Mouse (Mus musculus) neural tube, embryonic 15.5 days (tissue): ENCODE results near the gene Slc6a11. TPM values are rescaled to one million over a fixed set of nuclear protein-coding genes. Genes with fewer than 3 reads are reported as not detected.
A peak's percentile ranks its signal among the peaks of the same experiment; 100 is the strongest.

Source experiments
- ATAC-seq: fragments of 200-750 bp; cut with Nextera tagmentation; 2 replicates; pipeline ENCODE4 v1.8.0; 2017; ENCODE audit warnings: mild to moderate bottlenecking, moderate TSS enrichment, moderate library complexity; ENCODE audit not compliant: low FRiP score
- H3K27ac ChIP-seq: fragments of 300-500 bp; sonication (generic); replicated peaks from 2 replicates; pipeline ENCODE4 v1.5.1; 2015; ENCODE audit warnings: mild to moderate bottlenecking, inconsistent platforms
- H3K27me3 ChIP-seq: fragments of 300-500 bp; sonication (generic); replicated peaks from 2 replicates; pipeline ENCODE4 v1.6.1; 2015; ENCODE audit warnings: inconsistent platforms
- H3K36me3 ChIP-seq: fragments of 300-500 bp; sonication (generic); 2 replicates; pipeline ENCODE4 v1.6.1; 2015; ENCODE audit warnings: inconsistent platforms
- H3K4me1 ChIP-seq: fragments of 300-500 bp; sonication (generic); 2 replicates; pipeline ENCODE4 v1.6.1; 2015; ENCODE audit warnings: inconsistent platforms
- H3K4me2 ChIP-seq: fragments of 300-500 bp; sonication (generic); 2 replicates; pipeline ENCODE4 v1.6.1; 2015; ENCODE audit warnings: inconsistent platforms, mild to moderate bottlenecking, moderate library complexity
- H3K4me3 ChIP-seq: fragments of 300-500 bp; sonication (generic); replicated peaks from 2 replicates; pipeline ENCODE4 v1.5.1; 2015; ENCODE audit warnings: mild to moderate bottlenecking, inconsistent platforms
- H3K9ac ChIP-seq: fragments of 300-500 bp; sonication (generic); replicated peaks from 2 replicates; pipeline ENCODE4 v1.6.1; 2015; ENCODE audit warnings: mild to moderate bottlenecking, inconsistent platforms
- H3K9me3 ChIP-seq: fragments of 300-500 bp; sonication (generic); replicated peaks from 2 replicates; pipeline ENCODE4 v1.6.1; 2016; ENCODE audit warnings: inconsistent platforms
- WGBS: fragments of 180-500 bp; shearing (Covaris S2); methylation state at CpG from one replicate; pipeline ENCODE4 v1.1.7; 2015; ENCODE audit warnings: mixed read lengths; 5-methylcytosine and 5-hydroxymethylcytosine counted together
- polyA plus RNA-seq: library from polyadenylated mRNA; unstranded; fragments of >200 nt; fragmentation: Nextera tagmentation; extraction: Ambion mirVana; gene quantifications from 2 replicates; pipeline ENCODE4 v1.2.1, GENCODE M21; 2015

Gene Slc6a11
- polyA plus RNA-seq, 1 experiment from 2014 or later, result 111 TPM

DNA sequence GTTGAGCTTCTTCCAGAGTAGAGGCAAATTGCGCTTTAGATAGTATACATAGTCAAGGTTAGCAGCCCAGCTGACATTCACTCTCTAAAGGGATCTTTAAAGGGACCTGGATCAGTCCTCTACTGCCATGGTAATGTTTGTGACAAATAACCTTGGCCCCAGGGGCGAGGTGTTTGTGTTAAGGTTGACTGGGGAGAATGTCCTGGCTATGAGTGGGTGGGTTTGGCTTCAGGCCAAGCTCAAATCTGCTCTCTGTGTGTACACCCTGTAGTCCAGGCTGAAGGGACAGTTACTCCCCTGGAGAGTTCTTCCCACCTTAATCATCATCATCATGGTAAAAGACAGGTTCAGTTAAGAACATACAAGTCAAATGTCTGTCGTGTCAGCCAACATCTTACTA, 97.2 kb downstream of the Slc6a11 start:
- Histone ChIP-seq H3K27ac (no peak overlapping the region), H3K4me3 (no peak overlapping the region), H3K9ac (no peak overlapping the region), H3K27me3 (no peaks in the 10 kb centered on the region), H3K4me1 (no peaks in the 10 kb centered on the region), H3K36me3 (peaks cover 6% of the 10 kb centered on the region; the same call in 1 of the 2 replicates), H3K4me2 (no peak overlapping the region), H3K9me3 (no peaks in the 10 kb centered on the region)
- no peak for ATAC-seq
- WGBS, result 85% methylated on average over 3 of the region's 3 CpGs

DNA sequence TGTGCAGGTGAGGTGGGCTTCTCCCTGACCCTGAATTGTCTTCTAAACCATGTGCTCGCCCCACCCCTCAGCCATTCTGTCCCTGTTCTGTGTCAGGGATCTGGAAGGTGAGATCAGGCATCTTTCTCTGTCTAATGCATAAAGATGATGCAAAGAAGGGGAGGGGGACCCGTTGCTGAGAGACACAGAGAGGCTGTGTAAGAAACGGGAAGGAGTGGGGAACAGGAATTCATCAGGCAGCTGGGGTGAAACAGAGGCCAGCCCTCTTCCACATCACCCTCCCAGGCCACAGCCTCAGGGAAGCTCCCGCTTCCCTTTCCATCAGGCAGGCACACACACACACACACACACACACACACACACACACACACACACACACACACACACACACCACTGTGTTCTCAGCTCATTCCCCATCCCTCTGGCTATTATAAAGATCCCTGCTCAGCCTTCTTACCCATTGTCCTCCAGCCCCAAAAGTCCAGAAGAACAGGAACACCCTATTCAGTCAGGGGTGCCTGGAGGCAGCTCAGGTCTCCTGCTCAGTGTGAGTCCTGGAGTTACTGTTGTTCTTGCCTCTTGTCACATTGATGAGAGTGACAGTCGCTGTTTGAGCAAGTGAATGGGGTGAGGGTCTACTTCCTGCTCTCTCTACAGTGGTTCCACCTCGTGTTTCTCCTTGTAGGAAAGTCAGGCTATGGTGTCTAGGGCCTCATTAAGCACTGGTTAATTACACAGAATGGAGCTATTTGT, 108.0 kb downstream of the Slc6a11 start:
- Histone ChIP-seq H3K27me3 (no peaks in the 10 kb centered on the region), H3K27ac (0 out of 2 replicates have a peak overlapping the region, but pooled peaks have one; percentile 42), H3K36me3 (no peaks in the 10 kb centered on the region), H3K4me3 (no peak overlapping the region), H3K9ac (no peak overlapping the region), H3K4me1 (peaks cover 20% of the 10 kb centered on the region), H3K9me3 (no peaks in the 10 kb centered on the region), H3K4me2 (no peak overlapping the region)
- WGBS, result 16% methylated on average over 6 of the region's 6 CpGs
- ATAC-seq, result peak; percentile 56

- ATAC-seq, result no peak
- H3K9ac ChIP-seq, result no peak overlapping the region
- peaks cover 3% of the 10 kb centered on the region; the same call in 1 of the 2 replicates for H3K27me3 ChIP-seq
- H3K4me3 ChIP-seq, result no peak overlapping the region
- WGBS, result 66% methylated on average over 11 of the region's 11 CpGs
- no peaks in the 10 kb centered on the region for H3K36me3 ChIP-seq
- H3K4me2 ChIP-seq, result no peak overlapping the region
- H3K27ac ChIP-seq, result no peak overlapping the region
- peaks cover 10% of the 10 kb centered on the region; the same call in 1 of the 2 replicates for H3K4me1 ChIP-seq
- no peaks in the 10 kb centered on the region for H3K9me3 ChIP-seq
Observed at GRCm38 (mm10) chr6:114245665-114246064, 114.6 kb downstream of the Slc6a11 start.

DNA sequence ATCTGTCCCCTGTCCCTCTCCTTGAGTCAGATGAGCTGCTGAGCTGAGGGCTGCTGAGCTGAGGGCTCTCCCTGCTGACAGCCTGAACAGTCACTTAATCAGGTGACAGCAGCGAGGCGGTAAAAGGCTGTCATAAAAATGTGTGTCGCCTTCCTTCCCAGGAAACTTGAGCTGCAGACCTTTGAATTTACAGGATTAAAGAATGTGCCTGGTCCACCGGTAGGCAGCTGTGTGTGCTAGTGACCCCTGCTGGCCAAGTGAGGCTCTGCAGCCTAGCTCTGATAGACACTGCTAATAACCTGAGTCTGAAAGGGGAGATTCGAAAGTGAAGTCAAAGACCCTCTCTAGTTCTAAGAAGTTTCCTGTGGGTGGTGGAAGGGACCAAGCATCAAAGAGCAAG, 119.3 kb downstream of the Slc6a11 start:
- Histone ChIP-seq H3K4me3 (no peak overlapping the region), H3K9ac (no peak overlapping the region), H3K27me3 (peaks cover 9% of the 10 kb centered on the region; the same call in 1 of the 2 replicates), H3K9me3 (no peaks in the 10 kb centered on the region), H3K4me2 (no peak overlapping the region), H3K36me3 (no peaks in the 10 kb centered on the region), H3K27ac (peak overlapping the region; percentile 66), H3K4me1 (peaks cover 12% of the 10 kb centered on the region; the same call in 1 of the 2 replicates)
- WGBS, result 6% methylated on average over 5 of the region's 5 CpGs
- ATAC-seq, result peak; percentile 46; the same call in 1 of the 2 replicates

DNA sequence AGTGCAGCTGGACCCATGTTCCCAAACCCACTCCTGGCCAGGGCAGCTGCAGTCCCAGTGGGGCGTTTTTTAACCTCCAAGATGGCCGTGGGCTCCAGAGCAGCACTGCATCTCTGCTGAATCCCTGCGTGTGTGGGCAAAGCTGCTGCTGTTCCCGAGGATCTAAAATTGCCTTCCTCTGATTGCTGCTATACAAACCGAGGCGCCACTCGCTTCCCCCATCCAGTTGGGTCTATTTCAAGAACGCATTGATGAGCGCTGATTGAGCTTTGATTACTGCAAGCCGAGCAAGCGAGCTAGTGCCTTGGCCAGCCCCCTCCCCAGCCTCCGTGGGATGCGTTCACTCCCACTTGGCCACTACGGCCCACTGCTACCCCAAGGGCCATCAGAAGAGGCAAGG, 123.9 kb downstream of the Slc6a11 start:
- Histone ChIP-seq H3K4me2 (no peak overlapping the region), H3K9ac (no peak overlapping the region), H3K9me3 (no peaks in the 10 kb centered on the region), H3K27ac (no peak overlapping the region; the same call in 1 of the 2 replicates), H3K4me1 (peaks cover 45% of the 10 kb centered on the region), H3K27me3 (peaks cover 6% of the 10 kb centered on the region; the same call in 1 of the 2 replicates), H3K36me3 (no peaks in the 10 kb centered on the region), H3K4me3 (no peak overlapping the region)
- WGBS, result 50% methylated on average over 14 of the region's 14 CpGs
- no peak for ATAC-seq

DNA sequence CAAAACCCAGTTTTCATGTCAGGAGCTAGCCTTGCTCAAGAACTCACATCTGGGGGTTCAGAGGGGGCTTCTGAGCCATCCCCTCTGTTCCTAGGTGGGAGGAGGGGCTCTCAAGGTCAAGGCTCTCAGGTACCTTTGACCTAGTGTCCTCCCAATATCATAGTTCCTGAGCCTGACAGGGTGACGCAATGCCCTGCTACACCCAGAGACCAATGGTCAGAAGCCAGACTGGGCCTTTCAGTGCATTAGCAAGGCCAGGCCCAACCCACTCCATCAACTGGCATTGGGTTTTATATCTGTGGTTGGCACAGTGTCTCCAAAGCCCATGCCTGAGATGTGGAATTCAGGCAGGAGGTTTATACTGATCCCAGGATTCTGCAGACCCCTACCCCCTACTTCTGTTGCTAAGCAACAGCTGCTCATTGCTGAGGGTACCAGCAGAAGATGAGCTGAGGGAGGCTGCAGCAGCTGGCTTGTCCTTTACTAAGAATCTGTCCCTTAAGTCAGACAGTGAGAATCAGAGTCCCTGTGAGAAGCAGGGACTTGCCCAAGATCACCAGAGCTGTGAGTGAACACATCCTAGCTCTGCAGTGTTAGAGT, 126.8 kb downstream of the Slc6a11 start:
- Histone ChIP-seq H3K27me3 (no peaks in the 10 kb centered on the region), H3K9me3 (no peaks in the 10 kb centered on the region), H3K4me2 (no peak overlapping the region), H3K4me3 (no peak overlapping the region), H3K9ac (no peak overlapping the region), H3K36me3 (no peaks in the 10 kb centered on the region), H3K4me1 (peaks cover 57% of the 10 kb centered on the region), H3K27ac (peak overlapping the region; percentile 79)
- 81% methylated on average over 1 of the region's 1 CpGs for WGBS
- peak; percentile 67 for ATAC-seq

DNA sequence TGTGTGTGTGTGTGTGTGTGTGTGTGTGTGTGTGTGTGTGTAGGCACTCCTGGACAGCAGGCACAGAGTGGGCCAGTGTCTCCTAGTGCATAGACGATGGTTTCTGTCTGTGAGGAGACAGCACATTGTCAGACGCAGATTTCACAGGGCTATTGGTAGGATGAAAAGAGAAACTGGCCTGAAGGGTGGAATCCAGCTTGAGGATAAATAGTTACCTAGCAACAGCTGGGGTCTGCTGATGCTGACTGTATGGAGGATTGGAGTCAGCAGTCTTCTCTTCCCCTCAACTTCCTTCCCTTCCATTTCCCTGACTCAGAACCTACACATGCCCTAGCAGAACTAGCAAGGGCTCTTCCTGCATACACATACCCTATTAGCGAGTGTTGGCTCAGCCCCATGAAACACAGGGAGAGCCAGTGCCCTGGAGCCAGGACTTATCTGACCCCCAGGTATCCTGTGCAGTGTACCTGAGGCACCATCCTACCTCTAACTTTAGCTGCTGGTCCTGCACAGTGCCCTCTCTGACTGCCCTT, 127.7 kb downstream of the Slc6a11 start:
- WGBS, result 41% methylated on average over 3 of the region's 3 CpGs
- ATAC-seq, result peak; percentile 40
- Histone ChIP-seq H3K27ac (peak overlapping the region; percentile 79), H3K4me1 (peaks cover 58% of the 10 kb centered on the region), H3K9ac (no peak overlapping the region), H3K4me2 (no peak overlapping the region), H3K27me3 (no peaks in the 10 kb centered on the region), H3K9me3 (no peaks in the 10 kb centered on the region), H3K36me3 (no peaks in the 10 kb centered on the region), H3K4me3 (no peak overlapping the region)

DNA sequence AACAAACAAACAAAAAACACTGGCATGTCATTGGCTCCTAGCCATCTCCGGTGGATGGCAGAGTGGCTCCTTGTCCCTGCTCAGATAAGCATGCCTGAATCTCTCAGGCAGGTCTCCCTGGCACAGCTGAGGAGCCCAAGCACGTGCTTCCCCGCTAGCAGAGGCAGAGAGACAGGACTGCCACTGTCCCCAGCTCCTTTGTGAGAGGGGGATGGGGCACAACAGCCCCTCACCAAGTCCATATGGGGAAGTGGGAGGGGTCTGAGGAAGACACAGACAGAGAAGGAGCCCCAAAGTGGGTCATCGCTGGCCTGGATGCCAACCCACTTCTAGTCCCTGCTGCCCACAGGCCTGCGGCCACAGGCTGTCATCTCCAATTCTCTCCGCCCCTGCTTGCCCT, 130.6 kb downstream of the Slc6a11 start:
- Histone ChIP-seq H3K27me3 (no peaks in the 10 kb centered on the region), H3K4me2 (no peak overlapping the region), H3K4me1 (peaks cover 78% of the 10 kb centered on the region), H3K9ac (no peak overlapping the region), H3K4me3 (no peak overlapping the region), H3K27ac (peak overlapping the region; percentile 56), H3K9me3 (no peaks in the 10 kb centered on the region), H3K36me3 (no peaks in the 10 kb centered on the region)
- WGBS, result 47% methylated on average over 6 of the region's 6 CpGs
- ATAC-seq, result no peak

- Histone ChIP-seq H3K4me1 (peaks cover 57% of the 10 kb centered on the region), H3K27ac (peak overlapping the region; percentile 14), H3K9ac (no peak overlapping the region), H3K27me3 (no peaks in the 10 kb centered on the region), H3K4me2 (no peak overlapping the region), H3K4me3 (no peak overlapping the region), H3K9me3 (no peaks in the 10 kb centered on the region), H3K36me3 (no peaks in the 10 kb centered on the region)
- WGBS, result 31% methylated on average over 3 of the region's 3 CpGs
- ATAC-seq, result no peak
Observed at GRCm38 (mm10) chr6:114264010-114264409, 133.0 kb downstream of the Slc6a11 start.

GRCm38 (mm10) chr6:114264426-114264825, 133.4 kb downstream of the Slc6a11 start:
- Histone ChIP-seq H3K4me3 (no peak overlapping the region), H3K9me3 (no peaks in the 10 kb centered on the region), H3K9ac (no peak overlapping the region), H3K36me3 (no peaks in the 10 kb centered on the region), H3K4me1 (peaks cover 53% of the 10 kb centered on the region), H3K27me3 (no peaks in the 10 kb centered on the region), H3K27ac (peak overlapping the region; percentile 14; the same call in 1 of the 2 replicates), H3K4me2 (no peak overlapping the region)
- 58% methylated on average over 5 of the region's 5 CpGs for WGBS
- ATAC-seq, result no peak

DNA sequence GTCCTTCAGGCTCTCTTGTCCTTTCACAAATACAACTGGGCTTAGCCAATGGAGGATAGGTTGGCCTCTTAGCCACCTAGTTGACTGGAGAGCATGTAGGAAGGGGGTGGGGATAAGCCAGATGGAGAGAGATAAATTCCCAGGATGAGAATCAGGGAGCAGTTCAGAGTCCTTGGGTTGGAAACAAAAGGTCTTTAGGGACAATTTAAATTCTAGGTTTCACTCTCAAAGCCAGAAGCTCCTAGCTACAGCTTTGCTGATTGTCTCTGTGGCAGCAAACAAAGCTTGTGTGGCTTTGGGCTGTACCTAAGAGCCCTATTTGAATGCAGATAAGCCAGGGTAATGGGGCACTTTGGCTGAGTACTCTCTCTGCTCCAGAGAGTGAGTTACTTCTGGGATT, 135.2 kb downstream of the Slc6a11 start:
- H3K4me1 ChIP-seq, result peaks cover 52% of the 10 kb centered on the region
- H3K27ac ChIP-seq, result no peak overlapping the region
- no peaks in the 10 kb centered on the region for H3K9me3 ChIP-seq
- H3K27me3 ChIP-seq, result no peaks in the 10 kb centered on the region
- no peak overlapping the region for H3K4me2 ChIP-seq
- H3K36me3 ChIP-seq, result no peaks in the 10 kb centered on the region
- no peak overlapping the region for H3K9ac ChIP-seq
- H3K4me3 ChIP-seq, result no peak overlapping the region
- no peak for ATAC-seq

DNA sequence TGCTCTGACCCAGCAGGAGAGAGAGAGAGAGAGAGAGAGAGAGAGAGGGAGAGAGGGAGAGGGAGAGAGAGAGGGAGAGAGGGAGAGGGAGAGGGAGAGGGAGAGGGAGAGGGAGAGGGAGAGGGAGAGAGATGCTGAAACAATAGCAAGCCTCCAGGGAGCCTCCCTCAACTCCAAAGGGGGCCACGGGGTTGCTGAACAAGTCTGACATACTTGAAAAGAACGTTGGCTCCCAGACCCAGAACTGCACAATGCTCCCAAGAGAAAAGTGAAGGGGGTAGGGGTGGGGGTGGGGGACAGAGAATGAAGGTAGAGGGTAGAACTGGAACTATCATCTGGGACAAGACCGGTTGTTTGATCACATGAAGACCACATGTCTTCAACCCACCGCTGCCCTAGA, 136.9 kb downstream of the Slc6a11 start:
- no peak overlapping the region for H3K9ac ChIP-seq

More for the DNA sequence above, 136.9 kb downstream of the Slc6a11 start:
- Histone ChIP-seq H3K36me3 (no peaks in the 10 kb centered on the region), H3K27me3 (no peaks in the 10 kb centered on the region), H3K9me3 (no peaks in the 10 kb centered on the region), H3K4me2 (no peak overlapping the region), H3K4me1 (peaks cover 46% of the 10 kb centered on the region), H3K27ac (no peak overlapping the region), H3K4me3 (no peak overlapping the region)
- WGBS, result 32% methylated on average over 4 of the region's 4 CpGs
- no peak for ATAC-seq
